Mouse (Mus musculus) erythroblast, embryonic 14.5 days (primary cell): ENCODE results near the gene Peli2.

Source experiments
- GATA1 ChIP-seq: IDR thresholded peaks from 2 replicates; pipeline ENCODE4 v1.6.1; 2012; ENCODE audit warnings: low read length, inconsistent platforms, mixed read lengths
- TAL1 ChIP-seq: IDR thresholded peaks from 3 replicates; pipeline ENCODE4 v1.6.1; 2012; ENCODE audit warnings: low read length, inconsistent platforms, mixed read lengths

GRCm38 (mm10) chr14:48130761-48131575 is 10.3 kb downstream of the Peli2 start:
- no peak for TF ChIP-seq TAL1
- no peak for TF ChIP-seq GATA1
